Mouse (Mus musculus) stomach, postnatal 0 days (tissue): ENCODE data around the gene Mylpf. TPM values are rescaled to one million over a fixed set of nuclear protein-coding genes. Genes with fewer than 3 reads are reported as not detected.

Experiments used
- ATAC-seq: fragments of 200-750 bp; cut with Nextera tagmentation; 2 replicates; pipeline ENCODE4 v1.8.0; 2017; ENCODE audit not compliant: low FRiP score, low TSS enrichment
- DNase-seq: peaks from one replicate; pipeline ENCODE4 v3.0.0-alpha.2; 2016; ENCODE audit warnings: low spot score
- H3K27ac ChIP-seq: fragments of 300-500 bp; sonication (generic); replicated peaks from 2 replicates; pipeline ENCODE4 v1.5.1; 2014; ENCODE audit warnings: mild to moderate bottlenecking, control low read depth
- H3K27me3 ChIP-seq: fragments of 300-500 bp; sonication (generic); 2 replicates; pipeline ENCODE4 v1.6.1; 2014; ENCODE audit warnings: low read length; ENCODE audit not compliant: control insufficient read depth, insufficient read depth
- H3K36me3 ChIP-seq: fragments of 300-500 bp; sonication (generic); 2 replicates; pipeline ENCODE4 v1.6.1; 2014; ENCODE audit warnings: low read length, mixed read lengths; ENCODE audit not compliant: control insufficient read depth, insufficient read depth
- H3K4me1 ChIP-seq: fragments of 300-500 bp; sonication (generic); replicated peaks from 2 replicates; pipeline ENCODE4 v1.6.1; 2014; ENCODE audit warnings: antibody characterized with exemption; ENCODE audit not compliant: control insufficient read depth, insufficient read depth
- H3K4me2 ChIP-seq: fragments of 300-500 bp; sonication (generic); replicated peaks from 2 replicates; pipeline ENCODE4 v1.6.1; 2014; ENCODE audit warnings: low read depth, mild to moderate bottlenecking, control low read depth, moderate library complexity
- H3K4me3 ChIP-seq: fragments of 300-500 bp; sonication (generic); 2 replicates; pipeline ENCODE4 v1.5.1; 2014; ENCODE audit warnings: low read depth, low read length, control low read depth
- H3K9ac ChIP-seq: fragments of 300-500 bp; sonication (generic); 2 replicates; pipeline ENCODE4 v1.6.1; 2014; ENCODE audit warnings: mild to moderate bottlenecking, low read length, control low read depth, mixed read lengths
- H3K9me3 ChIP-seq: fragments of 300-500 bp; sonication (generic); 2 replicates; pipeline ENCODE4 v1.6.1; 2016; ENCODE audit warnings: low read length; ENCODE audit not compliant: control insufficient read depth
- CTCF ChIP-seq: IDR thresholded peaks from 2 replicates; pipeline ENCODE4 v1.5.1; 2016; ENCODE audit warnings: antibody characterized with exemption, low read depth, mild to moderate bottlenecking, moderate library complexity
- EP300 ChIP-seq: optimal IDR thresholded peaks from 2 replicates; pipeline ENCODE3; 2016; ENCODE audit warnings: antibody characterized with exemption
- WGBS: fragments of 180-500 bp; shearing (Covaris S2); extraction: QIAGEN DNeasy Blood & Tissue Kit; methylation state at CpG from one replicate; pipeline ENCODE4 v1.1.7; 2014; 5-methylcytosine and 5-hydroxymethylcytosine counted together
- polyA plus RNA-seq: library from polyadenylated mRNA; unstranded; fragments of >200 nt; fragmentation: Nextera tagmentation; extraction: Ambion mirVana; gene quantifications from 2 replicates; pipeline ENCODE4 v1.2.1, GENCODE M21; 2015

Mylpf gene
- polyA plus RNA-seq, 1 experiment from 2014 or later, result 11.7 TPM

DNA sequence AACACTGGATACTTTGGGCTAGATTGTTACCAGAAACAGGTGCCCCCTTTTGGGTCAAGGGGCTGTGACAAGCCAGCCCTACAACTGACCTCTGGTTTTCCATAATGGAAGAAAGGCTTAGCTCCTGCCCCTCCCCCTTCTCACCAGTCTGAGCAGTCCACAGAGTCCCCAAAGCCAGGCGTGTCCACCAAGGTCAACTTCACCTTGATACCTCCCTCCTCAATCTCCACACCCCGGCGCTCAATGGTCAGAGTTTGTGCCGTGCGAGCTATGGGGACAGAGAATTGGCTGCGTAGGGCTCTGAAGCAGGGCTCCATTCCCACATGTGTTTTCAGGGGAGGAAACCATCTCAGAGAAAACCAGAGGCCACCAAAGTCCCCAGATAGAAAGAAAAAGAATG is 8.8 kb downstream of the Mylpf start:
- Histone ChIP-seq H3K9ac (no peak overlapping the region), H3K9me3 (no peaks in the 10 kb centered on the region), H3K27me3 (no peaks in the 10 kb centered on the region), H3K4me2 (no peak overlapping the region), H3K4me1 (no peaks in the 10 kb centered on the region), H3K36me3 (no peaks in the 10 kb centered on the region), H3K4me3 (no peak overlapping the region), H3K27ac (no peak overlapping the region)
- TF ChIP-seq CTCF, result no peak
- no peak for TF ChIP-seq EP300
- ATAC-seq (no peak), DNase-seq (no peak)
- WGBS, result 66% methylated on average over 6 of the region's 6 CpGs

DNA sequence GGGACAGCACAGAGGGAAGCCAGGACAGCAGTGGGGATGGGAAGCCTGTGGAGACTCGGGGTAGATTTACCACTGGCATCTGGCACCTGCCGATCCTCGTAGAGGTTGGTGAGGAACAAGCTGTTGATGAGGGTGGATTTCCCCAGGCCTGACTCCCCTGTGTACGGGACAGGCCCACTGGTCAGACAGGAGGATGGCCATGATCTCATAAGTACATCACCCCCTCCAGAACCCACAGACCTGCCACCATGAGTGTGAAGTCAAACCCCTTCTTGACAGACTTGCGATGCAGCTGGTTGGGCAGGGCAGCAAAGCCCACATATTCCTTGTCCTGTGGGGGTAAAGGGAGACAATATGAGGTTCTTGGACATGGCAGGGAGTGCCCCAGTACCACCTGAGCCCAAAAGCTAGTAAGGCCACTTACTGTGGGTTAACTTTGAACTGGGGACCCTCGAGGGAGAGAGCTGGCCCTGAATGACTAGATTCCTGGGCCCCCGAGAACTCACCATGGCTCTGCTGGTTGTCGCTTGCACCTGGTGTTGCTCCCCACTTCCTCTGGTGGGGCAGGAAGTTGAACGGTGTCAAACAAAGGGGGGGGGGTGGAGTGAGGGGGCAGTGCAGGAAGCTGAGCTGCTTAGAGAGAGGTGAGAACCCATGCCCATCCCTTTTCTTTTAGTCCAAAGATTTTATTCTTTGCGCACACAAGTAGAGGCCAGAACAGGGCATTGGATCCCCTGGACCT is 9.4 kb downstream of the Mylpf start:
- 65% methylated on average over 10 of the region's 10 CpGs for WGBS
- ATAC-seq (no peak), DNase-seq (no peak)
- Histone ChIP-seq H3K27ac (no peak overlapping the region), H3K9me3 (no peaks in the 10 kb centered on the region), H3K4me2 (no peak overlapping the region), H3K36me3 (no peaks in the 10 kb centered on the region), H3K4me1 (no peaks in the 10 kb centered on the region), H3K27me3 (no peaks in the 10 kb centered on the region), H3K9ac (no peak overlapping the region), H3K4me3 (no peak overlapping the region)
- TF ChIP-seq CTCF, result no peak
- TF ChIP-seq EP300, result no peak

DNA sequence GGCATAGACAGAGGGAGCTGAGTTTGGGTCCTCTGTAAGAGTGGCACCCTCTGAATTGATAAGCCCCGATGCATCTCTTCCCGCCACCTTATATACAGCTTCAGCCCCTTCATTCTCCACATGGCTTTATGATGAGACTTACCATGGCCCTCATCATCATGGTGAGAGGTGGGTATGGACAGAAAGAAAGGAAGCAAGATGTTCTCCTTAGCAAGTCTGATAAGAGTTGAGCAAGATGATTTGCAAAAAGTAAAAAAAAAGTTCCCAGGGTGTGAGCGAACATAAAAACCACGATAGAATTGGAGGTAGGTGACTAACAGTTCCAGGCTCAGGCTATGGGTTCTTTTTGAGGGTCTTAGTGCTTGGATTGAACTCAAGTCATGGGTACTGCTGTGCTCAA is 10.0 kb downstream of the Mylpf start:
- TF ChIP-seq EP300, result no peak
- TF ChIP-seq CTCF, result no peak

DNA sequence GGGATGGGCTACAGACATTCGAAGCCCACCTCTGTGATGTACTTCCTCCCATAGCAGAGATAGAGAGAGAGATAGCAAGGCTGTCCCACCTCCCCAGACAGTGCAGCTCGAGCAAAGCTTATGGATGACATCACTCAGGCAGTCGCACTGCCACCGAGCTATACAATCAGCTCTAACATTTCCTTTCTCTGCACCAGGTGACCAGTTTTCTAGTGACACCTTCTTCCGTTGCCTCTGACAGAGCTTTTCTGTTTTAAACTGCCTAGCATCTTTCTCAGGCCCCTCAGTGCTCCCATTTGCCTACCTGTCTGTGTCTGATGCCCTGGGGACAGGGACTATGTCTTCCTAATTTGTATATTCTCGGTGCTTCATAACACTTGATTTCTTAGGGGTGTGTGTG is 11.8 kb downstream of the Mylpf start:
- Histone ChIP-seq H3K27me3 (no peaks in the 10 kb centered on the region), H3K27ac (no peak overlapping the region), H3K4me3 (no peak overlapping the region), H3K9me3 (no peaks in the 10 kb centered on the region), H3K9ac (no peak overlapping the region), H3K36me3 (no peaks in the 10 kb centered on the region), H3K4me2 (no peak overlapping the region), H3K4me1 (no peaks in the 10 kb centered on the region)
- ATAC-seq (no peak), DNase-seq (no peak)
- no peak for TF ChIP-seq CTCF
- no peak for TF ChIP-seq EP300
- 71% methylated on average over 6 of the region's 6 CpGs for WGBS

More for the DNA sequence above, 10.0 kb downstream of the Mylpf start:
- ATAC-seq, result no peak
- H3K9ac ChIP-seq, result no peak overlapping the region
- H3K9me3 ChIP-seq, result no peaks in the 10 kb centered on the region
- no peak overlapping the region for H3K4me2 ChIP-seq
- no peak for DNase-seq
- H3K36me3 ChIP-seq, result no peaks in the 10 kb centered on the region
- no peaks in the 10 kb centered on the region for H3K27me3 ChIP-seq
- no peaks in the 10 kb centered on the region for H3K4me1 ChIP-seq
- no peak overlapping the region for H3K4me3 ChIP-seq
- 91% methylated on average over 4 of the region's 4 CpGs for WGBS
- no peak overlapping the region for H3K27ac ChIP-seq

DNA sequence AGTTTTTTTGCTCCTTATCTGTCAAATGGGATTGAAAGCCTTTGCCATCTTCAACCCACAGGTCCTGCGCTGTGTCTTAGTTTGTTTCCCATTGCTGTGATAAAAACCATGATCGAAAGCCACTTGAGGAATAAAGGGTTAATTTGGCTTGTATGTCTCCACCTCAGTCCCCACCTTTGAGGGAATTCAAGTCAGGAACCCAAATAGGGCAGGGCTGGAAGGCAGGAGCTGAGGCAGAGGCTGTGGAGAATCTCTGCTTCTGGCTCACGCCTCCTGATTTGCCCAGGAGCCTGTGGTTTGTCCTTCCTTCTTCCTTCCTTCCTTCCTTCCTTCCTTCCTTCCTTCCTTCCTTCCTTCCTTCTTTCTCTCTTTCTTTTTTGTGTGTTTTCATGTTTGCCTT is 14.4 kb downstream of the Mylpf start:
- WGBS, result 95% methylated on average over 3 of the region's 3 CpGs
- no peak overlapping the region for H3K4me2 ChIP-seq
- no peak for ATAC-seq
- no peaks in the 10 kb centered on the region for H3K4me1 ChIP-seq
- no peak overlapping the region for H3K4me3 ChIP-seq
- H3K9ac ChIP-seq, result no peak overlapping the region
- no peak for DNase-seq
- TF ChIP-seq CTCF (no peak), EP300 (no peak)
- no peaks in the 10 kb centered on the region for H3K27me3 ChIP-seq
- no peaks in the 10 kb centered on the region for H3K9me3 ChIP-seq
- no peak overlapping the region for H3K27ac ChIP-seq
- no peaks in the 10 kb centered on the region for H3K36me3 ChIP-seq
